Mouse (Mus musculus) forebrain, embryonic 14.5 days (tissue): Measurements from ENCODE around the gene Elk3. TPM values are rescaled to one million over a fixed set of nuclear protein-coding genes. Genes with fewer than 3 reads are reported as not detected.
A peak's percentile ranks its signal among the peaks of the same experiment; 100 is the strongest.

Experiments used
- ATAC-seq: fragments of 200-750 bp; cut with Nextera tagmentation; 2 replicates; pipeline ENCODE4 v1.8.0; 2017; ENCODE audit warnings: mild to moderate bottlenecking, moderate library complexity
- DNase-seq: peaks from one replicate; pipeline ENCODE4 v3.0.0-alpha.2; 2015; ENCODE audit warnings: low spot score
- H3K27ac ChIP-seq: fragments of 300-500 bp; sonication (generic); 2 replicates; pipeline ENCODE4 v1.5.1; 2014; ENCODE audit warnings: low read depth, mild to moderate bottlenecking, control low read depth, low read length, moderate library complexity
- H3K27me3 ChIP-seq: fragments of 300-500 bp; sonication (generic); replicated peaks from 2 replicates; pipeline ENCODE4 v1.6.1; 2014; ENCODE audit warnings: low read length, control low read depth, mixed read lengths; ENCODE audit not compliant: control insufficient read depth, insufficient read depth
- H3K36me3 ChIP-seq: fragments of 300-500 bp; sonication (generic); 2 replicates; pipeline ENCODE4 v1.6.1; 2014; ENCODE audit warnings: low read length, control low read depth; ENCODE audit not compliant: control insufficient read depth, insufficient read depth
- H3K4me1 ChIP-seq: fragments of 300-500 bp; sonication (generic); 2 replicates; pipeline ENCODE4 v1.6.1; 2014; ENCODE audit warnings: antibody characterized with exemption, low read length, control low read depth; ENCODE audit not compliant: control insufficient read depth, insufficient read depth
- H3K4me2 ChIP-seq: fragments of 300-500 bp; sonication (generic); 2 replicates; pipeline ENCODE4 v1.6.1; 2014; ENCODE audit warnings: mild to moderate bottlenecking, control low read depth, low read length
- H3K4me3 ChIP-seq: fragments of 300-500 bp; sonication (generic); 2 replicates; pipeline ENCODE4 v1.5.1; 2014; ENCODE audit warnings: low read depth, low read length, control low read depth
- H3K9ac ChIP-seq: fragments of 300-500 bp; sonication (generic); 2 replicates; pipeline ENCODE4 v1.6.1; 2014; ENCODE audit warnings: mild to moderate bottlenecking, low read length, control low read depth, moderate library complexity
- H3K9me3 ChIP-seq: fragments of 300-500 bp; sonication (generic); replicated peaks from 2 replicates; pipeline ENCODE4 v1.6.1; 2016; ENCODE audit warnings: low read length, control low read depth, mixed read lengths; ENCODE audit not compliant: control insufficient read depth
- WGBS: fragments of 180-500 bp; shearing (Covaris S2); extraction: QIAGEN DNeasy Blood & Tissue Kit; methylation state at CpG from one replicate; pipeline ENCODE4 v1.1.7; 2014; 5-methylcytosine and 5-hydroxymethylcytosine counted together
- polyA plus RNA-seq: library from polyadenylated mRNA; unstranded; fragments of >200 nt; fragmentation: Nextera tagmentation; extraction: Ambion mirVana; gene quantifications from 2 replicates; pipeline ENCODE4 v1.2.1, GENCODE M21; 2014

Gene Elk3
- polyA plus RNA-seq, 1 experiment from 2014 or later = 7.0 TPM

DNA sequence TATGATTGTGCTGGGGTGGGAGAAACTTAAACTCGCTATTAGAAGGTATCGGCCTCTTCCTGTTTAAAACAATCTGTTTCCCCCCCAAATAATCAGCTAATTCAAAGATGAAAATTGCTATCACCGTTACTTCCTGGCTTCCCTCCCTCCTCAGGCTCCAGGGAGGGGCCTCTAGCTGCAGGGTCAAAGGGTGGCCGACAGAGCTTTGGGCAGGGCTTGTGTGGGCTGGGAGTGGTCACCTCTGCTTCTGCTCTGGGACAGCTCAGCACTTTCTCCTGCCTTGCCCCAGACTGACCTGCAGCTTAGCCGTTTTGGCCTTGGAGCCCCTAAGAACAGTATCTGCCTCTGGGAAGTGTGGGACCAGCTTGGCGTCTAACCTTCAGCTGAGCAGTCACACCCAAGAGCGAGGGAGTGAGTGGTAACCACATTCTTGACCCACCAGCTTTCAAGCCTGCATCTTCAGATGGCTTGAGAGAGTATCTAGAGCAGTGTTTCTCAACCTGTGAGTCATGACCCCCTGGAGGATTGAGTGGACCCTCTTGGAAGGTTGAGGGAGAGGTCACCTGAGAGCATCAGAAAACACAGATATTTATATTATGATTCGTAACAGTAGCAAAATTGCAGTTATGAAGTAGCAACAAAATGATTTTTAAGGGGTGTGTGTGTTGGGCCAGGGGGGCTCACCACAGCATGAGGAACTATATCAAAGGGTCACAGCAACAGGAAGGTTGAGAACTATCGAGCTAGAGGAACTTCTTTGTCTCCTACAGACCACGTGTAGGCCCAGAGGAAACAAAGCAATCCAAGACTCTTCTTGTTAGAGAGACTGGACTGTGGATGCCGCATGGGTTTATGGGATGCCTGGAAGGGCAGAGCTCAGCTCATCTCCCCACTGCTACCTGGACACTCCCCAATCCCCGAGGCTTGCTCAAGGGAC, 15.1 kb upstream of the Elk3 start:
- no peaks in the 10 kb centered on the region for H3K27me3 ChIP-seq
- DNase-seq (no peak), ATAC-seq (no peak)
- H3K36me3 ChIP-seq = no peaks in the 10 kb centered on the region
- no peak overlapping the region for H3K27ac ChIP-seq
- H3K4me1 ChIP-seq = no peaks in the 10 kb centered on the region
- H3K4me2 ChIP-seq = no peak overlapping the region
- no peak overlapping the region for H3K4me3 ChIP-seq
- no peaks in the 10 kb centered on the region for H3K9me3 ChIP-seq
- no peak overlapping the region for H3K9ac ChIP-seq
- 85% methylated on average over 12 of the region's 12 CpGs for WGBS

DNA sequence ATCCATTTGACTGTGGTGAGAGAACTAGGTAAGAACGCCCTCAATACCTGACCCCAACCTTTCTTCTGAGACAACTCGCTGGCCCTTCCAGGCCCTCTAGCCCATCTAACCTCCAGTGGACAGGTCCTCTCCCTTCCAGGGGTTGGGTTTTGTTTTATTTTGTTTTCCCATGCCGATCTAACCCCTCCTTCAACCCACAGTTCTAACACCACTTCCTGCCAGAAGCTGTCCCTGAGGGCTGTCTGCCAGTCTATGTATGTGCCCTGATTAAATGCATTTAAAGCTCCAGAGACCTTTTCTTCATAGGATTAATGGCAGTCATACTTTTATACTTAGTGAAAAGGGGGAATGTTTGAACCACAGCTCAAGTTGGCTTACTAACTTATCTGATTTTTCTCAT, 14.4 kb upstream of the Elk3 start:
- Histone ChIP-seq H3K27me3 (no peaks in the 10 kb centered on the region), H3K4me1 (no peaks in the 10 kb centered on the region), H3K4me3 (no peak overlapping the region), H3K27ac (no peak overlapping the region), H3K36me3 (no peaks in the 10 kb centered on the region), H3K9me3 (no peaks in the 10 kb centered on the region), H3K4me2 (no peak overlapping the region), H3K9ac (no peak overlapping the region)
- 89% methylated on average over 3 of the region's 3 CpGs for WGBS
- no peak for DNase-seq
- no peak for ATAC-seq

DNA sequence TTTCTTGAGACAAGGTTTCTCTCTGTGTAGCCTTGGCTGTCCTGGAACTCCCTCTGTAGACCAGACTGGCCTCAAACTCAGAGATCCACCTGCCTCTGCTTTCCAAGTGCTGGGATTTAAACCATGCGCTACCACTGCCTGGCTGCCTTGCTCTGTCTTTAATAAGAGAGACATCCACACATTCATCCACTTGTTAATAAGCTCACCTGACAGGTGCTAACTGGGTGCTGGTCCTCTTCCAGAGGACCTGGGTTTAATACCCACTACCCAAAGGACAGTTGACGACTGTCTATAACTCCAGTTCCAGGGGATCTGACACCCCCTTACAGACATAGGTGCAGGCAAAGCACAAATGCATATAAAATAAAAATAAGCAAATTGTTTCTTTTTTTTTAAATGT, 13.5 kb upstream of the Elk3 start:
- Histone ChIP-seq H3K27me3 (no peaks in the 10 kb centered on the region), H3K4me2 (no peak overlapping the region), H3K9me3 (no peaks in the 10 kb centered on the region), H3K4me3 (no peak overlapping the region), H3K4me1 (no peaks in the 10 kb centered on the region), H3K9ac (no peak overlapping the region), H3K36me3 (no peaks in the 10 kb centered on the region), H3K27ac (no peak overlapping the region)
- no peak for DNase-seq
- no peak for ATAC-seq
- 98% methylated on average over 2 of the region's 2 CpGs for WGBS

DNA sequence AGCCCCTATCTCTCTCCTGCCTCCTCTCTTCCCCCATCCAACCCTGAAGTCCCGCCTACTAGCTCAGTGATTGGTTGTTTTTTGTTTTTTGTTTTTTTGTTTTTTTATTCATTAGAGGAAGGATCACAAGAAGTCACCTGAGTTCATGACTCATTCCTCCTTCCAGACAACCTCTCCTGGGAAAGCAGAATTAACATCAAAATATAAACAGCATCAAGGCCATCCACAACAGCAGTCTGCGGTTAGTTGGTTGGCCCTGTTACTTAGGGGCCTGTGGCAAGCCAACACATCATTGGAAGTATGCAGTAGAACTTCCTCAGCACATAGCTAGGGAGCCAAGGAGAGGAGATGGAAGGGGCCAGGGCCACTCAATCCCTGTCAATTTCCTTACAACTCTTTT, 12.7 kb upstream of the Elk3 start:
- Histone ChIP-seq H3K4me2 (no peak overlapping the region), H3K9me3 (no peaks in the 10 kb centered on the region), H3K36me3 (no peaks in the 10 kb centered on the region), H3K27me3 (no peaks in the 10 kb centered on the region), H3K4me3 (no peak overlapping the region), H3K27ac (no peak overlapping the region), H3K9ac (no peak overlapping the region), H3K4me1 (no peaks in the 10 kb centered on the region)
- DNase-seq (no peak), ATAC-seq (no peak)
- 90% methylated on average over 2 of the region's 2 CpGs for WGBS

DNA sequence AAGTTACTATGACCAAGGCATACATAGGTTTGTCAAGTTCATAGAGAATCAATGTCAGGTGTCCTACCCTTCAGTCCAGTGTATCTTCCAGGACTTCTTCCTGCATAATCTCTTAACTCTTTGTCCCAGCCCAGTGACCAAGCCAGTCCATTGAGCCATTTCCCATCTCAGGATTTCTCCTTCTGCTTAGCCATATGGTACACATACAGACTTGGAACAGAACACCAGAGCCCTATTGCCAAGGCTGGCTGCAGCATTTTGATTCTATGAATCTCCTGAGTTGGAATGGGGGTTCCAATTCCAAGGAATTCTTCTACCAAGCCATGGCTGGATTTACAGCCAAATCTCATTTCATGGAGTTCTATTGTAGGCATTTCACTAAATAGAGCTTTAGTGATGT, 10.8 kb upstream of the Elk3 start:
- H3K4me2 ChIP-seq = no peak overlapping the region
- H3K36me3 ChIP-seq = no peaks in the 10 kb centered on the region
- no peak for ATAC-seq
- H3K4me3 ChIP-seq = no peak overlapping the region
- no peaks in the 10 kb centered on the region for H3K27me3 ChIP-seq
- no peaks in the 10 kb centered on the region for H3K4me1 ChIP-seq
- no peak overlapping the region for H3K27ac ChIP-seq
- no peaks in the 10 kb centered on the region for H3K9me3 ChIP-seq
- DNase-seq = no peak
- no peak overlapping the region for H3K9ac ChIP-seq

DNA sequence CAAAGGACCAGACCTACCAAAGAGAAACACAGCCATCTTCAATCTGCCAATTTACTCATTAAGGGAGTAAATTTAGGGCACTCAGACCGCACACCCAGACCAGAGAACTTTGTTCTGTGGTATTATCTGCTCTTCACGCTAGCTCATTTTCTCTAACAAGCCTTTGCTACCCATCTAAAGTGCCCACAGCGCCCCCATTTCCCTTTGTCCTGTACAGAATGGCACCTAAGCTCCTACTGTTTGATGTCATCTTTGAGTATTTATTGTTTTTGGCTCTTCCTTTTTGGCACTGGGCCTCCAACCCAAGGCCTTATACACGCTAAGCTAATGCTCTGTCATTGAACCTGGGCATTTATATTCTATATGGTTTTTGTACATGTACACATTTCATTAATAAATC, 9.2 kb upstream of the Elk3 start:
- DNase-seq = no peak
- no peak overlapping the region for H3K4me2 ChIP-seq
- no peak overlapping the region for H3K9ac ChIP-seq
- no peak overlapping the region for H3K4me3 ChIP-seq
- H3K4me1 ChIP-seq = no peaks in the 10 kb centered on the region
- no peak for ATAC-seq
- no peaks in the 10 kb centered on the region for H3K36me3 ChIP-seq
- H3K27ac ChIP-seq = no peak overlapping the region
- H3K27me3 ChIP-seq = no peaks in the 10 kb centered on the region
- H3K9me3 ChIP-seq = 0 out of 2 replicates have a peak, but pooled peaks cover 3% of the 10 kb centered on the region
- 71% methylated on average over 4 of the region's 4 CpGs for WGBS

DNA sequence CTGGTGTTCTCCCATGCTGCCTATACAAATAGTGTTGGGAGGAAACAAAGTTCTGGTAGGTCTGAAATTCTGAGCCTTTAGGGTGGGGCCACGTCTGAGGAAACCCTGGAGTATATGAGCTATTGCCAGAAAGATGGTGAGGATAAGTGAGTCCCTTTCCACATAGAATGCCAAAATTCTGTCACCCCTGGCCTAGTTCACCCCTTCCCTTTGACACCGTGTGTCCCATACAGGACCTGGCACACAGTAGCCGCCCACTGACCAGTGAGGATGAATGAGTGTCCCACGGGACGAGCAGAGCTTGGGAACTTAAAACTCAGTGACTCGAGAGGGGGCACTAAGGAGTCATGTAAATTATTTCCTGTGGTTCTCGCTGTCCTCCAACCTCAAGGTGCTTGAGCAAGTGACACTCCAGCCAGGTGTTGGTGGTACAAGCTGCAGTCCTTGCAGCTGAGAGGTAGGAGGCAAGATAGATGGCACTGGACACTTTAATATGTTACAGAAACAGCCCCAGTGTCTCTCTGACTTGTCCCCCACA, 8.7 kb upstream of the Elk3 start:
- Histone ChIP-seq H3K36me3 (no peaks in the 10 kb centered on the region), H3K9ac (no peak overlapping the region), H3K4me1 (no peaks in the 10 kb centered on the region), H3K4me2 (no peak overlapping the region), H3K27me3 (no peaks in the 10 kb centered on the region), H3K9me3 (0 out of 2 replicates have a peak, but pooled peaks cover 3% of the 10 kb centered on the region), H3K4me3 (no peak overlapping the region), H3K27ac (no peak overlapping the region)
- WGBS = 86% methylated on average over 7 of the region's 7 CpGs
- ATAC-seq (no peak), DNase-seq (no peak)

DNA sequence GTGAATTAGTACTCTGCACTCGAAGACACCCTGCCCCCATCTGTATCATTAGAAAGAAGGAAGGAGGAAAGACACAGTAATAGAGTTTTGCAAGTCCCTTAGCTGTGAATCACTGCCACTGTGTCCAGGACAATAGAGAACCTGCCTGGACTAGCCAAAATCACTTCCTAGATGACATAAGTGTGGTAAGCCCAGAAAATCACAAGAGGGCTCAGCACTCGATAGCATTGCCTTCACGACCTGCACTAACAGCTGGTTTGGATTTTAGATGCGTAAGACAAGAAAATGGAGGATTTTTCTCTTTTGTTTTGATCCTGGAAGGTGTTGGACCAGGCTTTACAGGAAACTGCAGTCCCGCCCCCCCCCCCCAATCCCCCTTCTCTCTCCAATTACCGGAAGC, 6.0 kb upstream of the Elk3 start:
- H3K9me3 ChIP-seq = 0 out of 2 replicates have a peak, but pooled peaks cover 3% of the 10 kb centered on the region
- 0 out of 2 replicates have a peak, but pooled peaks cover 1% of the 10 kb centered on the region for H3K27me3 ChIP-seq
- WGBS = 65% methylated on average over 6 of the region's 6 CpGs
- ATAC-seq (no peak), DNase-seq (no peak)
- no peaks in the 10 kb centered on the region for H3K4me1 ChIP-seq
- H3K36me3 ChIP-seq = no peaks in the 10 kb centered on the region
- no peak overlapping the region for H3K4me2 ChIP-seq
- H3K27ac ChIP-seq = no peak overlapping the region
- no peak overlapping the region for H3K9ac ChIP-seq
- H3K4me3 ChIP-seq = no peak overlapping the region

DNA sequence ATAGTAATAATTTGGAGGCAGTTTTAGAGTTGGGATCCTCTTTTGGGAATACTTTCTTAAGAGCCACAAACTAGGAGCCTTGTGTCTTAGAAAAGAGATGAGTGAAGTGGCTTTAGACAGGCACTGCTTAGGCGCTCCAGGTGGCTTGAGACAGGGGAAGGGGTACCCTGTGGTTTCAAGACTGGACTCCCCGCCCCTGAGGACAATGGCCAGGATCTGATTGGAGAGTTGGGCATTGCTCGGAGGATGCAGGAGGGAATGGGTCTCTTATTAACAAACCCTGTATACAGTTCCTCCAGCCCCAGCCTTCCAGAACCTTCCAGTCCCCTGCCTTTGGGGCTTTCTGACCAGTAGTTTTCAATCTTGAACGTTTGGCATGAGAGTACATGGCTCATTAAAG, 641 bp upstream of the Elk3 start:
- no peak for DNase-seq

More for the DNA sequence above, 641 bp upstream of the Elk3 start:
- 0 out of 2 replicates have a peak overlapping the region, but pooled peaks have one; percentile 48 for H3K4me3 ChIP-seq
- H3K27me3 ChIP-seq = peaks cover 6% of the 10 kb centered on the region; the same call in 1 of the 2 replicates
- no peak for ATAC-seq
- peak overlapping the region; percentile 99 for H3K4me2 ChIP-seq
- 4% methylated on average over 4 of the region's 4 CpGs for WGBS
- 0 out of 2 replicates have a peak, but pooled peaks cover 3% of the 10 kb centered on the region for H3K9me3 ChIP-seq
- H3K9ac ChIP-seq = no peak overlapping the region
- H3K27ac ChIP-seq = no peak overlapping the region
- H3K36me3 ChIP-seq = no peaks in the 10 kb centered on the region
- H3K4me1 ChIP-seq = peaks cover 8% of the 10 kb centered on the region; the same call in 1 of the 2 replicates
